Mouse (Mus musculus): ENCODE measurements around the gene Arl8a. TPM values are rescaled to one million over a fixed set of nuclear protein-coding genes. Genes with fewer than 3 reads are reported as not detected.
A peak's percentile ranks its signal among the peaks of the same experiment; 100 is the strongest.
"Not testable (repeated sequence)": the region's sequence is repeated elsewhere in the genome, so short reads cannot be mapped to it uniquely, and the experiment has no call there.

The Arl8a gene
- 64.5 and 86.7 TPM in 2 replicates for polyA plus RNA-seq (2012; rRNA removed)

- no peak for DNase-seq (ENCODE audit: low read depth)
Observed at GRCm38 (mm10) chr1:135146077-135146945, at the start of gene Arl8a. TSS of gene Arl8a (plus strand) at chr1:135146824.

GRCm38 (mm10) chr1:135097441-135097840 lies 49.2 kb upstream of the Arl8a start:
- no peak for DNase-seq (ENCODE audit: low read depth)

GRCm38 (mm10) chr1:135098441-135098840 lies 48.2 kb upstream of the Arl8a start:
- no peak for DNase-seq (ENCODE audit: low read depth)

GRCm38 (mm10) chr1:135100400-135100799 lies 46.2 kb upstream of the Arl8a start:
- DNase-seq (ENCODE audit: low read depth): no peak

- no peak for DNase-seq (ENCODE audit: low read depth)
Observed at GRCm38 (mm10) chr1:135105124-135105523, 41.5 kb upstream of the Arl8a start, which contains the start of gene Lgr6. TSS of gene Lgr6 (minus strand) at chr1:135105276.

- no peak for DNase-seq (ENCODE audit: low read depth)
Observed at GRCm38 (mm10) chr1:135105951-135106350, 40.7 kb upstream of the Arl8a start.

GRCm38 (mm10) chr1:135108611-135109010 lies 38.0 kb upstream of the Arl8a start:
- DNase-seq (ENCODE audit: low read depth): no peak

GRCm38 (mm10) chr1:135110075-135110474 lies 36.5 kb upstream of the Arl8a start:
- DNase-seq (ENCODE audit: low read depth): no peak

GRCm38 (mm10) chr1:135111271-135111670 lies 35.4 kb upstream of the Arl8a start:
- not testable (repeated sequence) for DNase-seq (ENCODE audit: low read depth)

GRCm38 (mm10) chr1:135112661-135113060 lies 34.0 kb upstream of the Arl8a start:
- no peak for DNase-seq (ENCODE audit: low read depth)

- DNase-seq (ENCODE audit: low read depth): no peak
Observed at GRCm38 (mm10) chr1:135124573-135125363, 21.9 kb upstream of the Arl8a start.

- DNase-seq (ENCODE audit: low read depth): peak; percentile 24
Observed at GRCm38 (mm10) chr1:135125990-135126389, 20.6 kb upstream of the Arl8a start.

- no peak for DNase-seq (ENCODE audit: low read depth)
Observed at GRCm38 (mm10) chr1:135126443-135127027, 20.1 kb upstream of the Arl8a start.

GRCm38 (mm10) chr1:135128011-135128441 lies 18.6 kb upstream of the Arl8a start:
- peak; percentile 28 for DNase-seq (ENCODE audit: low read depth)

GRCm38 (mm10) chr1:135128986-135129385 lies 17.6 kb upstream of the Arl8a start:
- DNase-seq (ENCODE audit: low read depth): no peak

GRCm38 (mm10) chr1:135129543-135130183 lies 17.0 kb upstream of the Arl8a start:
- DNase-seq (ENCODE audit: low read depth): no peak

- no peak for DNase-seq (ENCODE audit: low read depth)
Observed at GRCm38 (mm10) chr1:135130376-135131018, 16.1 kb upstream of the Arl8a start.

- DNase-seq (ENCODE audit: low read depth): no peak
Observed at GRCm38 (mm10) chr1:135131034-135131433, 15.6 kb upstream of the Arl8a start.

- DNase-seq (ENCODE audit: low read depth): no peak
Observed at GRCm38 (mm10) chr1:135131560-135131959, 15.1 kb upstream of the Arl8a start.

GRCm38 (mm10) chr1:135132473-135132872 lies 14.2 kb upstream of the Arl8a start, which contains the start of gene Ptpn7:
TSS of gene Ptpn7 (plus strand) at chr1:135132700.
- no peak for DNase-seq (ENCODE audit: low read depth)

GRCm38 (mm10) chr1:135132893-135133369 lies 13.7 kb upstream of the Arl8a start:
- DNase-seq (ENCODE audit: low read depth): no peak

Data from gonadal fat pad, adult 2 months (tissue).